Mouse (Mus musculus): Measurements from ENCODE around the gene Trcg1. TPM values are rescaled to one million over a fixed set of nuclear protein-coding genes. Genes with fewer than 3 reads are reported as not detected.
"Not testable (repeated sequence)": the region's sequence is repeated elsewhere in the genome, so short reads cannot be mapped to it uniquely, and the experiment has no call there.

The Trcg1 gene
- not detected in 2 replicates for polyA plus RNA-seq (2015; fragmentation: Nextera tagmentation; extraction: Ambion mirVana)

DNA sequence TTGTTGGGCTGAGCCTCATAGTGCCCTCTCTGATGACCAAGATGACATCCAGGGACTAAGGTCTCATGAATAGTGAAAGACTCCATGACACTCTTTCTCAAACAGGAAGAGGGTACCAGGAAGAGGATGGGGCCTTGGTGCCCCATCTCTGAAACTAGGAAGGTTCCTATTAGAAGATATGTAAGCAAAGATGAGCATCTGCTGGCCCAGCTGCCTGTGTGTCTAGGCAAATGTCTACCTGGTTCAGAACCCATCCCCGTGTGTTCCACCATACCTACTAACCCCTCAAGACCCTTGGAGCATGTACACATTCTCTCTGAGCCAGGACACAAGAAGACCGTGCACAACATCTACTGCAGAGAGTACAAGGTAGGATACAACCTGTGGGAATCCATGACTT, at the start of gene Trcg1:
Gene Trcg1, plus strand, starts transcription at position 301 of the 400 bp plus-strand sequence.
- Histone ChIP-seq H3K27me3 (no peaks in the 10 kb centered on the region), H3K4me3 (no peak within 1 kb of the TSS), H3K27ac (no peak within 1 kb of the TSS), H3K4me2 (no peak within 1 kb of the TSS), H3K9me3 (no peaks in the 10 kb centered on the region), H3K9ac (no peak within 1 kb of the TSS), H3K4me1 (peaks cover 4% of the 10 kb centered on the region; the same call in 1 of the 2 replicates), H3K36me3 (no peaks in the 10 kb centered on the region)
- ATAC-seq (ENCODE audit: insufficient number of reproducible peaks, insufficient read depth, low FRiP score, low TSS enrichment, low read depth) = no peak
- 89% methylated on average over 2 of the region's 2 CpGs for WGBS

DNA sequence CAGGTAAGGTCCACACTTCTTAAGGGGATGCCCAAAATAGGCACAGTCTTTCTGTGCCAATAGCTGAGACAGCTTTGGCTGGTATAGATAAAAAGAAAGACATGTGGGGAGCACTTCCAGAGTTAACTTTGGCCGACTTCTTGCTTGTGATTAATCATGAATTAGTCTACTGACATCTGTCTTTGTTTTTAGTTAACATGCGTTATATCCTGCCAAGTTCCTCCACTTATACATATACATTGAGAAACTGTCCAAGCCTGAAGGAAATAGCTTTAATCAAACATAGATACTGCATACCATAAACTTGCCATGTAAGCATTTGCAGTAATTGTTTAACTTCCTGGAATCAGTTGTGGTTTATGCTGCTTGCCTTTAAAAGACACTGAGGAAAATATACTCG, 39.6 kb upstream of the Trcg1 start:
- Histone ChIP-seq H3K4me1 (no peaks in the 10 kb centered on the region), H3K27ac (no peak overlapping the region), H3K4me3 (no peak overlapping the region), H3K27me3 (no peaks in the 10 kb centered on the region), H3K9ac (no peak overlapping the region), H3K4me2 (no peak overlapping the region), H3K36me3 (no peaks in the 10 kb centered on the region), H3K9me3 (no peaks in the 10 kb centered on the region)
- no peak for ATAC-seq (ENCODE audit: insufficient number of reproducible peaks, insufficient read depth, low FRiP score, low TSS enrichment, low read depth)
- WGBS = 46% methylated on average over 3 of the region's 3 CpGs

DNA sequence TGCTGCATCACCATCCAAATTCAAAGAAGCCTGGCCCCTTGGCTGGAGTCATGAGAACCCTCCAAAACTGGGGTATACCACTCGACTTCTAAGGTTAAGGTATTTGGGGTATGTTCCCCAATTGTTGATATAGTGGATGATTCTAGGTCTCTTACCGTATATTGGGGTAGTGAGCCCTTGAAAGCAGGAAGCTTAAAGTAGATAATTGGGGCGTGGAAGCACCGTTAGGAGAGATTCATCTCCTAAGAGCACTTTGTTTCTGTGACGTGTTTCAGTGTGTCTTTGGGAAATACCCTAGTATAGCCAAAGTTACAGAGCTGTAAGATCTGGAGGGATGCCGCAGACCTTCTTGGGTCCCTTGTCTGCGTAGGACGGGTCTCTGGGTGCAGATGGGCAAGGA, 38.9 kb upstream of the Trcg1 start:
- no peaks in the 10 kb centered on the region for H3K36me3 ChIP-seq
- ATAC-seq (ENCODE audit: insufficient number of reproducible peaks, insufficient read depth, low FRiP score, low TSS enrichment, low read depth) = no peak
- 68% methylated on average over 8 of the region's 8 CpGs for WGBS
- H3K4me1 ChIP-seq = no peaks in the 10 kb centered on the region
- H3K9ac ChIP-seq = no peak overlapping the region
- H3K27ac ChIP-seq = no peak overlapping the region
- no peaks in the 10 kb centered on the region for H3K9me3 ChIP-seq
- H3K4me2 ChIP-seq = no peak overlapping the region
- H3K27me3 ChIP-seq = no peaks in the 10 kb centered on the region
- no peak overlapping the region for H3K4me3 ChIP-seq

DNA sequence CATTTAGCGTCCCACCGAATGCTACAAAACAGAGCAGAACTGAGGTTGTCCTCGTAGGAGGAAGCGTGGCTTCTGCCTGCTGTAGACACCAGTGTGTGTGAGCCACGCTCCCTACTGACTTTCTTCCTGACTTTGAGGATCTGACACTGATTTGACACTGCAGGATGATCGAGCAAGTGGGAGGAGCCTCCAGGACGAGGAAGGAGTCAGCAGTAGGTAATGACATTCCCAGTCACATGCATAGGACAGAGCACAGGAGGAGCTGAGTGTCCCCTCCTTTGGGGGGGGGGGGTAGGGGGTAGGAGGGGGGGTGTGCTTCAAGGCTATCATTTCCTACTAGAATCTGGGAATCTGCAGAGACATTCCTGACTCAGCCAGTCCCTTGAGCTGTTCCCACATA, 33.4 kb upstream of the Trcg1 start:
- Histone ChIP-seq H3K9me3 (no peaks in the 10 kb centered on the region), H3K4me2 (no peak overlapping the region), H3K4me3 (no peak overlapping the region), H3K9ac (no peak overlapping the region), H3K4me1 (no peaks in the 10 kb centered on the region), H3K27me3 (no peaks in the 10 kb centered on the region), H3K27ac (no peak overlapping the region), H3K36me3 (no peaks in the 10 kb centered on the region)
- 75% methylated on average over 7 of the region's 7 CpGs for WGBS
- no peak for ATAC-seq (ENCODE audit: insufficient number of reproducible peaks, insufficient read depth, low FRiP score, low TSS enrichment, low read depth)

DNA sequence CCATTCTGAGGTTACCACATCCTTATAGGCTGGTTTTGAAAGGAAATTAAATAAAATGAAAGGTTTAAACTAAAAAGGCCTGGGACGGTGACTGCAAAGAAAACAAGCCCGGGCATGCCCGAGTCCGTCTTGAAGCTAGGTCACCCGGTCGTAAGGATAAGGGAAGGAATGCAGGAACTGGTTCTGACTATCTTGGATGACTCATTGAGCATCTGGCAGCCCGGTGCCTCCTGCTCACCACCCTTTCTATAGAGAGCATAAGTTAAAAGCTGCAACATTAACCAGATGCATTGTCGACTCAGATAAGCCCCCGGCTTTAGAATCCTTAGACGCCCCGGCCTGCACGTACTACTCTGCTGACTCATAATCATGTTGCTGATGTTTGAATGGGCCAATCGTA, 32.8 kb upstream of the Trcg1 start:
- not testable (repeated sequence) for ATAC-seq (ENCODE audit: insufficient number of reproducible peaks, insufficient read depth, low FRiP score, low TSS enrichment, low read depth); H3K4me1 ChIP-seq; H3K36me3 ChIP-seq; H3K4me3 ChIP-seq; H3K27ac ChIP-seq; H3K4me2 ChIP-seq; H3K27me3 ChIP-seq; H3K9ac ChIP-seq; H3K9me3 ChIP-seq
- 77% methylated on average over 13 of the region's 13 CpGs for WGBS

DNA sequence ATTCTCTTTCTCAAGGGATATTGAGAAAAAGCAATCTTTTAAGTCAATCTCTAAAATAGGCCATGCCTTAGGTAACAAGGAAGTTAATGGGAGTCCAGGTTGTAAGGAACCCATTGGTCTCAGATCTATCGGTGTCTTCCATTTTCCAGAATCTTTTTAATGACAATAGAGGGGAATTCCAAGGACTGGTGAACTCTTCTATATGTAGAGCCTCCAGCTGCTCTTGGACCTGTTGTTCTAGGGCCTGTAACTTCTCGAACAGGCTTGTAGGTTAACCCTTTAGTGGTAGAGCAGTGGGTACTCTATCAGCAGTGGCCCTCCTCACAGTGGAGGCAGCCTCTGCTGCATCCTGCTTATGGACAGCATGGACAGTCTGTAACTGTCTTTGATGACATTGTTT, 29.5 kb upstream of the Trcg1 start:
- ATAC-seq (ENCODE audit: insufficient number of reproducible peaks, insufficient read depth, low FRiP score, low TSS enrichment, low read depth) = no peak
- H3K4me3 ChIP-seq = no peak overlapping the region
- H3K9ac ChIP-seq = no peak overlapping the region
- H3K27me3 ChIP-seq = no peaks in the 10 kb centered on the region
- H3K9me3 ChIP-seq = no peaks in the 10 kb centered on the region
- no peaks in the 10 kb centered on the region for H3K4me1 ChIP-seq
- 68% methylated on average over 2 of the region's 2 CpGs for WGBS
- H3K36me3 ChIP-seq = no peaks in the 10 kb centered on the region
- no peak overlapping the region for H3K27ac ChIP-seq
- H3K4me2 ChIP-seq = no peak overlapping the region

DNA sequence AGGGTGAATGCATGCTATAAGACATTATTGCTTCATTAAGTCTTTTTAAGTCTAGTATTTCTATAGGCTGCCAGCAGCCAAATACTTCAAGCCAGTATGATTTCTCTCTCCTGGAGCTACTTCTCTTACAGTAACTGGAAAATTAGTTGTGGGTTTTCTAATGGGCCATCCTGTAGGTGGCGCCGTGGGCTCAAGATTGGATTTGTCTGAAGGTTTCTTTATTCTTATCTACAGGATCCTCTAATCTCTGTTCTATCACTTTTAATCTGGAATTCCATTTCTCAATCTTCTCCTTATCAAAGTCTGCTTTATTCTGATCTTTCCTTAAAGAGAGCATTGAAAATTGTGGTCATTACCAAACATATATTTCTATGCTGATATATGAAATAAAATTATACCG, 27.0 kb upstream of the Trcg1 start:
- Histone ChIP-seq H3K4me1 (no peaks in the 10 kb centered on the region), H3K27ac (no peak overlapping the region), H3K9ac (no peak overlapping the region), H3K27me3 (no peaks in the 10 kb centered on the region), H3K4me2 (no peak overlapping the region), H3K36me3 (no peaks in the 10 kb centered on the region), H3K4me3 (no peak overlapping the region), H3K9me3 (no peaks in the 10 kb centered on the region)
- ATAC-seq (ENCODE audit: insufficient number of reproducible peaks, insufficient read depth, low FRiP score, low TSS enrichment, low read depth) = no peak
- WGBS = 30% methylated on average over 3 of the region's 3 CpGs

DNA sequence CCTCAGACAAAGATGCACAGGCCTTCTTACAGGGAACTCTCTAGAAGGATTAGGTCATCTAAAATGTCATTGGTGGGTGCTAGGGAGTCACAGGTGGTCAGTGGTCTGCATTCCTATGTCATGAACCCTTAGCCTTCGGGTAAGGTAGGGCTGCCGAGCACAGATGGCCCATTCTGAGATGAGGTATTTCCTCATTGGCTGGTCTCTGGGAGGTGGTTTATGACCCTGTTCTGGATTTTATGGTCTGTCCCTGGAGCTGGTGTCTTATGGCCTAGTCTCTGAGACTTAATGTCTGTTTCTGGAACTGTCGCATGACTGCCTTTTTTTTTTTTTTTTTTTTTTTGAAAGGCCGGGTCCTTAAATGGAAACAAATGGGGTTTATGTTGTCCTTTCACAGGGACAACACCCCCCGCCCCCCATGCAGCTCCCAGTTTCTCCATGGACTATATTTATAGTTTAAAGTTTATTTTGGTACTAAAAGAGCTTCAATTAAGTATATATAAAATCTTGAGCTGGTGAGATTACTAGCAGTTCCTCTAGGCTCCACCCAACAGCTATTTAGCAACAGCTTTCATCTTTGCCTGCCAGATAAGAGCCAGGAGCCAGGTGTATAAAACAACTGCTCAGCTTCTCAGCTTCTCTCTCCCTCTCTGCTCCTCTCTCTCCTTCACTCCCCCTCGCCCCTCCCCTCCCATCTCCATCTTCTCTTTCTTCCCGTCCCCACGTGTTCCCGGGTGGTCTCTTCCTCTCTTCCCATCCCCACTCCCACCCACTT, 23.7 kb upstream of the Trcg1 start:
- H3K9ac ChIP-seq = no peak overlapping the region
- no peaks in the 10 kb centered on the region for H3K9me3 ChIP-seq
- H3K4me2 ChIP-seq = no peak overlapping the region
- no peaks in the 10 kb centered on the region for H3K27me3 ChIP-seq
- H3K36me3 ChIP-seq = no peaks in the 10 kb centered on the region
- 57% methylated on average over 9 of the region's 9 CpGs for WGBS
- H3K4me3 ChIP-seq = no peak overlapping the region
- ATAC-seq (ENCODE audit: insufficient number of reproducible peaks, insufficient read depth, low FRiP score, low TSS enrichment, low read depth) = no peak
- H3K27ac ChIP-seq = no peak overlapping the region
- no peaks in the 10 kb centered on the region for H3K4me1 ChIP-seq

DNA sequence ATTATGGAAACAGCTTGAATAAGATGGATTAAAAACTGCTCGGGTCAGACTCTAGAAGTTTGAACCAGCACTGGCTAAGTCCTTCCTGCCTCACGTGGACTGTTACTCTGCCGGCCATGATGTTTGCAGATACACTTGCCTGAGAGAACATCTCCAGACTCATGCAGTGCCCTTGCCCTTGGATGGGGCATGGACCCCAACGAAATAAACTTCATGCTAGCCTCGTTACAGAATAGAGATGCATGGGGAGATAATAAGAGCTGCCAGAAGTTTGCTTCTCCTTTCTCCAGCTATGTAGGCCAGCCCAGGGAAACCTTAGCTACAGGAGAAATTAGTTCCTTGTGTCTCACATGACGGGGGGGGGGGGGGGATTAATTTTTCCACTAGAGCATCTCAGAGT, 21.9 kb upstream of the Trcg1 start:
- H3K4me3 ChIP-seq = no peak overlapping the region
- H3K36me3 ChIP-seq = no peaks in the 10 kb centered on the region
- ATAC-seq (ENCODE audit: insufficient number of reproducible peaks, insufficient read depth, low FRiP score, low TSS enrichment, low read depth) = no peak
- WGBS = 59% methylated on average over 6 of the region's 6 CpGs
- H3K27me3 ChIP-seq = no peaks in the 10 kb centered on the region
- H3K27ac ChIP-seq = no peak overlapping the region
- no peaks in the 10 kb centered on the region for H3K4me1 ChIP-seq
- H3K9me3 ChIP-seq = no peaks in the 10 kb centered on the region
- no peak overlapping the region for H3K4me2 ChIP-seq
- no peak overlapping the region for H3K9ac ChIP-seq

DNA sequence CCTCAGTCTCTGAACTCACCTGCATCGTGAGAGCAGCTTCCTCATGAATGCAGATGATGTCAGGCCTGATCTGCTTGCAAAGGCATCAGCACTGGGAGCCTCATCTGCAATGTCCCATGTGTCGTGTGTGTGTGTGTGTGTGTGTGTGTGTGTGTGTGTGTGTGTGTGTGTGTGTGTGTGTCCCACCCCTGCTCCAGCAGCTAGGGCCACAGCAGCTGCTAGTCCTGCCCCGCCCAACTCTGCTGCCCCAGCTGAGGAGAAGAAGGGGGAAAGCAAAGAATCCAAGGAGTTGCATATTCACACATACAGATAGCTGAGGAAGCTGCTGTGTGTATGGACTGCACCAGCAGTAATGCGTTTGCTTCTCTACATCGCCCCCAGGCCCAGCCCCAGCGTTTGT, 19.1 kb upstream of the Trcg1 start:
- WGBS = 76% methylated on average over 6 of the region's 6 CpGs
- no peaks in the 10 kb centered on the region for H3K4me1 ChIP-seq
- H3K4me3 ChIP-seq = no peak overlapping the region
- no peak for ATAC-seq (ENCODE audit: insufficient number of reproducible peaks, insufficient read depth, low FRiP score, low TSS enrichment, low read depth)
- H3K9me3 ChIP-seq = no peaks in the 10 kb centered on the region
- no peak overlapping the region for H3K9ac ChIP-seq
- H3K27me3 ChIP-seq = no peaks in the 10 kb centered on the region
- H3K27ac ChIP-seq = no peak overlapping the region
- no peak overlapping the region for H3K4me2 ChIP-seq
- H3K36me3 ChIP-seq = no peaks in the 10 kb centered on the region

DNA sequence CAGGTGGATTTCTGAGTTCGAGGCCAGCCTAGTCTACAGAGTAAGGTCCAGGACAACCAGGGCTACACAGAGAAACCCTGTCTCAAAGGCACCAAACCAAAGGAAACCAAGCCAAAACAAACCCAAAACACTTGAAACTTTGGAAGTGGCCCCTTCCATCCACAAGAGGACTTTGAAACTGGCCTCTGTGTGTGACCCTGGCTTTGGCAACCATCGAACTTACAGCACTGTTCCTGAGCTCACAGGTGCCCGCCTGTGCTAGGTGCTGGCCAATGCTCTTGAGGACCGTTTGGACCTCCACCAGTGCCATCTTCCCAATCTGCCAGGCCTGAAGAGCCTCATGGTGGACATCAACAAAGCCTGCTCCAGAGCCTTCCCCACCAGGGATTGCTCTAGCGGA, 17.6 kb upstream of the Trcg1 start:
- WGBS = 81% methylated on average over 5 of the region's 5 CpGs
- no peak for ATAC-seq (ENCODE audit: insufficient number of reproducible peaks, insufficient read depth, low FRiP score, low TSS enrichment, low read depth)
- no peak overlapping the region for H3K9ac ChIP-seq
- H3K27ac ChIP-seq = no peak overlapping the region
- H3K36me3 ChIP-seq = no peaks in the 10 kb centered on the region
- H3K4me3 ChIP-seq = no peak overlapping the region
- no peaks in the 10 kb centered on the region for H3K9me3 ChIP-seq
- no peaks in the 10 kb centered on the region for H3K4me1 ChIP-seq
- H3K4me2 ChIP-seq = no peak overlapping the region
- H3K27me3 ChIP-seq = no peaks in the 10 kb centered on the region

DNA sequence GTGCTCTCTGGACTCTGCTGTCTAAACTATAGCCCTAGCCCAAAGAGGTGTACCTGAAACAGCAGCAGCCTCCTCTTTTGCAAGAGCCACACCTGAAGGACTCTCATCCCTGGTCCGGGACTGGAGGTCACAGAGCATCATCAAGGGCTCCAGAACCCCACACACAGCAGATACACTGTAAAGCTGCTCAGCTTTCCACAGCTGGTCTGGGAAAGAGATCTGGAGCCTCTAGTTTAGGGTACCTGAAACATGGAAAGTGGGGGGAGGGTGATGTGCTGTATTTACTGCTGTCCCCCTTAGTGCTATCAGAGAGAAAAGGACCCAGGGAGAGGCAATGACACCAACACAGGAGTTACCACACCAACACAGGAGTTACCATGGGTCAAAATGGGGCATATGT, 16.8 kb upstream of the Trcg1 start:
- no peaks in the 10 kb centered on the region for H3K4me1 ChIP-seq
- H3K27me3 ChIP-seq = no peaks in the 10 kb centered on the region
- H3K36me3 ChIP-seq = no peaks in the 10 kb centered on the region
- H3K27ac ChIP-seq = no peak overlapping the region
- H3K4me2 ChIP-seq = no peak overlapping the region
- ATAC-seq (ENCODE audit: insufficient number of reproducible peaks, insufficient read depth, low FRiP score, low TSS enrichment, low read depth) = no peak
- no peak overlapping the region for H3K9ac ChIP-seq
- H3K4me3 ChIP-seq = no peak overlapping the region
- 87% methylated on average over 1 of the region's 1 CpGs for WGBS
- H3K9me3 ChIP-seq = no peaks in the 10 kb centered on the region
